Mouse (Mus musculus): ENCODE measurements at regions not wholly inside any gene's neighbourhood (a gene's known extent, or its start where the extent isn't known, plus 50 kb on each side); places are given as distances from the start of the nearest gene placed in this dataset.

GRCm38 (mm10) chr10:100685748-100686147, 95.5 kb downstream of the 1700017N19Rik start:
- DNase-seq (ENCODE audit: low read depth, low spot score), result no peak

DNA sequence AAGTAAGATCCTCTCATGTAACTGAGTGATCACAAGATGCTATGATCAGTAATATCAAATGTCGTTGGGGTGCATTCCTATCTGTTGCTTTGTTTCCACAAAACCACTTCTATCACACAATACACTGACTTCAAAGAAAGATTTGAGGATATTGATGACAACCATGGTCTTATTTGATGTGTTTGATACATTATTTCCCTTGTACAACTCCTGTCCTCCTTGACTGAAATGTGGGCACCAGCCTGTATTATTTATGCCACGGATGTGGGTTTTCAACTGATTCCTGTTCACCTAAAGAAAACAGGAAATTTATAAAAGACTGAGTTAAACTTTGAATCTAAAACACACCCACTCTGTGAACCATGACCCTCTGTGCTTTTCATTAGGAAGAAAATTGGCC, 105.7 kb downstream of the 1700017N19Rik start:
- DNase-seq (ENCODE audit: low read depth, low spot score), result no peak

DNA sequence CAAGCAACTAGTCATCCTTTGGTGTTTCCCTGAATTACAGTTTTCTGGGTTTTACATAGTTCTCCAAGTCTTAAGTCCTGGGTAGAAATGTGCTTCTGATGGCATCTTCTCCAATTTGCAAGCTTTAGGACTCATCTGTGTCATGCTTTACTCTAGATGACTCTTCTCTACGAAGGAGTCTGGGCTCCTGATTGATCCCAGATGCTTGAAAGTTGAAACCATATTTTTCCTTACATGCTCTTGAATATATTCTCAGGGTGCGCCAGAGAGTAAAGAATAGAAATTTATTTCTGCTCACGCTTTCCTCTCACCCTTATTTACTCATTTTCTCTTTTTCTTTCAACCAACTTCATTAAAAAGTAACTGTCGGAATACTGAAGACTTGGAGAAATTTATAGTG, 108.9 kb downstream of the 1700017N19Rik start:
- no peak for DNase-seq (ENCODE audit: low read depth, low spot score)

DNA sequence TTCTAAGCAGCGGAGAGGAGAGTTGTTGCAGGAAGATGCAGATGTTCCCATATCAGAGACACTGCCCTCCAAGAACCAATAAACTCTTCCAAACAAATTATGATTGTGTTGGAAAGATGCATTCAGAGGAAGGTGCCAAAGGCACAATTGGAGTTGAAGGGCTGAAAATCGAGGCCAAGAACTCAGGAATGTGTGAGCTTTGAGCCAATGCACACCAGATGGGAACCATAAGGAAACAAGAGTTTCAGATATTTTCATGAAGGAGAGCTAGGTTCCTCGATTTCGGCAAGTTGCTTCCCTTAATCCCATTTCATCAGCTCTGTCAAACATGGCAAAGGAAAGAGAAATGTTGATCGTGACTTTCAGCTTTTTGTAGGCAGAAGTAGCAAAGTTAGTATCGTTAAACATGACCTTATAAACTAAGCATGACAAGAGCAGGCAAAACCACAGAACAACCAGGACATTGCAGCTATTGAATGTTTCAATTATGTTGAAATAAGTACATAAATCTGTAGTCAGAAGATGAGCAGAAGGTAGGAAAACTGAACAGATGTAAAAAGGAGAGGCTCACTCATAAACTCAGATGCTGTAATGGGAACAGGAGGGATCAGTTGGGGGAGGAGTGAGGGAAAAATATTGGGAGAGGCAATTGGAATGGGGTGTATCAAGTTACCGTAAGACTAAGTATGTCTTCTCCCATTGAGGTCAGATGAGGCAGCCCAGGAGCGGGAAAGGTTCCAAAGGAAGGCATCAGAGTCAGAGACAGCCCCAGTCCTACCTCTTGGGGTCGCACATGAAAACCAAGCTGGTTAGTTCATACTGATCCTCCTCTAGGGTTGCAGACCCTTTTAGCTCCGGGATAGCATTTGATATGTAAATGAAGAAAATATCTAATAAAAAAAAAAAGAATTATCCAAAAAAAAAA, 110.3 kb downstream of the 1700017N19Rik start:
- no peak for DNase-seq (ENCODE audit: low read depth, low spot score)

- no peak for DNase-seq (ENCODE audit: low read depth, low spot score)
These were observed 111.7 kb downstream of the 1700017N19Rik start for GRCm38 (mm10) chr10:100701938-100702337.

DNA sequence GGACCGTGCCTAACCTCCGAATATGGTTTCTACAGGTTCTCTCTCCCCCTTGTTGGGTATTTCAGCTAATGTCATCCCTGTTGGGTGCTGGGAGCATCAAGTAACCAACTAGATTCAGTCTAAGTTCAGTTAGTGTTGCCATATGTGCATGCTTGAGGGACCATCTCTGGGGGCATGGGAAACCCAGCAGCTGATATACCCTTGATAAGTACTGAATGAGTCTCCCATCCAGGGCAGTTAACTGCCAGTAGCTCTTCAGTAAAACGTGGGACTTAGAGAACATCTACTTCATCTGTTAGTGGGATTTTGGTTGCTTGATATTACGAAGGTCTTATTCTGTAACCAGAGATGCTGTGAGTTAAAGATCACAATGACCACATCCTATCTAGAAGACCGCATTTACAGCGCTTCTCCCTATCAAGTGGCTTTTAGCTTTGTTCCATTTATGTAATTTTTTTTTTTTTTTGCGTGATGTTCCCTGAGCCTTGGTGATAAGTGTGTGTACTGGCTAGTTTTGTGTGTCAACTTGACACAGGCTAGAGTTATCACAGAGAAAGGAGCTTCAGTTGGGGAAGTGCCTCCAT, 125.9 kb downstream of the 1700017N19Rik start:
- no peak for DNase-seq (ENCODE audit: low read depth, low spot score)

- no peak for DNase-seq (ENCODE audit: low read depth, low spot score)
These were observed 128.3 kb downstream of the 1700017N19Rik start for GRCm38 (mm10) chr10:100718574-100718973.

DNA sequence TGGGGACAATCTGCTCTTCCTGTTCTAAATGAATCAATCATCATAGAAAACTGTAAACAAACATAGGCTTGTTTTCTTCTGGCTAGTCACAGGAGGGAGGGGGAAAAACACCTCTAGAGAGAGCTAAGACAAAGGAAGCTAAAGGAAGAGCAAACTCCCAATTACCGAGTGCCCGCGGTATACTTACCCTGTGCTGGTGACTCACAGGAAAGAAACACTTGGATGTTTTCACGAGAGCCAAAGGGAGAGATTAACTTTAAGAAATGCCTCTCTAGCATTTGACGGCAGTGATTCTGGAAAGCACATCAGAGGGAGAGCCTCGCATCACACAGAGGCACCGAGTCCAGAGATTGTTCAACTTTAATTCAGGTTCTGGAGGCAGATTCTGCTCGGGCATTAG, 151.0 kb downstream of the 1700017N19Rik start:
- DNase-seq (ENCODE audit: low read depth, low spot score), result no peak

DNA sequence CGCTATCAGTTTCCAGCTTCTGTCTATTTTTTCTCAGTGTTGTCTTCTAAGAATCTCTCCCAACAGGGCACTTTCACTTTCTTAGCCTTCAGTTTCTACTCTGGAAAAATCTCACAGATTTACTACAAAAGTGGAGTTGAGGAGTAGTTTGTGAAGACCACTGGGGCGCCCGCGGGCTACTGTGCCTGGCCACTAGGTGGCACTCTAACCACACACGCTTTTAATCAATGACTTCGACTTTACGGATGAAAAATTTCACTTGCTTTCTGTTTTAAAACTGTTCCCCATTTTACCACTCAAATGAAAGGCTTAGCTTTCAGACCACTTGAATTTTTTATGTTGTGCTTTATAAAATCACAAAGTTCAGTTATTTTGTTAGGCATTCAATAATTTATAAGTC, 151.8 kb downstream of the 1700017N19Rik start:
- DNase-seq (ENCODE audit: low read depth, low spot score), result peak; percentile 75

DNA sequence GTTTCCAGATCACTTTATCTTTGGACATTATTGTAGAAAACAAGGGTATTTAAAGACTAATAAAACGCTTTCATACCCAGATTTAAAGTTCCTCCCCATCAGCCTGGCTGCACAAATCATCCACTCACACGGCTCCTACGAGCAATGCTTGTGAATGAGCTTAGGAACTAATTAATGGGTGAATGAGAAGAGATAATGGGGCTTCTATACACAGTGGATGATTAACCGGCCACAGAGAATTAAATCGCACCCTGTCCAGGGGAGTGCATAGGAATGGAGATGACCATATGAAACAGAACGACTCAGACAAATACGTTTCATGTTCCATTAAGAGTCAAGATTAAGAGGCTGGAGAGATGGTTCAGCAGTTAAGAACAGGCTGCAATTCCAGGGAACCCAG, 155.9 kb downstream of the 1700017N19Rik start:
- no peak for DNase-seq (ENCODE audit: low read depth, low spot score)

DNA sequence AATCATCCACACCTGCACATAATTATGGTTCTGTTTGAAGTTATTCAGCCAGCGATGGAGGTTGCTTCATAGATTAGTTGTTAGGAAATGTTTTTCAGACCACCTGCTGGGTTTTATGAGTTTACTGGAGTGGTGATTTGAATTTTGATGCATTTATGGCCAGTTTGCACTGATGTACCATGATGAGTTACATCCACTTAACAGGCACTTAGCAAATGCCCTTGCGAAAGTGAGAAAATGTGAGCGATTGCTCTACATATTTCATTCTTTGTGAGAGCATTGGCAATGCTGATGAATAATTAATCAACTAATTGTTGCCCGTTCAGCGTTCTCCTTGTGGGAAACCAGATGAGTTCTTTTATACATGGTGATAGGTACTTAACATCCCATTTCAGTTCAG, 164.7 kb downstream of the 1700017N19Rik start:
- no peak for DNase-seq (ENCODE audit: low read depth, low spot score)

DNA sequence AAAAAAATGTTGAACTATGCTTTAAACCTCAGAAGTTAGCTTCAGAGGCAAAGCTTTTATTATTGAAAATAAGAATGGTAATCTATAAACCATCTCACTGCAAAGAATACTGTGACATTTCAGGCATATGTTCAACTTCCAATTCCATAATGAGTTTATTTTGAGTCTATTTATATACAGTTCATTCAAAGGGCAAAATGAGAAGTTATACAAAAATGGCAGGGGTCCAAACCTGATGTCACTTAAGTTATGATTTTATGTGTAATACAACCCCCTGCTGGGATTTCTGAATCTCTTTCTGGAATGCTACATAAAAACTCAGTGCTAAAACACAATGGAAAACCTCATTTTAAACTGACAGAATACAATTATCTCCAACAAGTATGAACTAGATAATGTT, 184.0 kb downstream of the 1700017N19Rik start:
- DNase-seq (ENCODE audit: low read depth, low spot score), result no peak

GRCm38 (mm10) chr10:100792166-100792565, 201.9 kb downstream of the 1700017N19Rik start:
- no peak for DNase-seq (ENCODE audit: low read depth, low spot score)

DNA sequence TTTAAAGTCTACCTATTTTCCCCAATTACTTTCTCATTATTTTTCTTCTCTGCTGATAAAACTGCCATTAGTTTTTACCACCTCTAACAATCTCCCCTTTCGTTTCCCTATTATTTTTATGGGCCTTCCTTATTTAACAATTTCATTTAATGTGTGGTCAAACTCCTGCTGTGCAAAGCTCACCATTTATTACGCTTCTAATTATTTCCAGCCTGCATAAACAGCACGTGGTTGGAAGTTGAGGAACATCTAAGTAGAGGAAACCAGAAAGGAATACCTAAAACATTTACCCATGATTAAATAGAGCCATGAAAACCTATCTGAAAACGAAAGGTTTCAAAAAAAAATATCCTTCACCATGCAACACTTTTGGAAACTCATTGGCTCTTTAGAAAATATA, 202.3 kb downstream of the 1700017N19Rik start:
- DNase-seq (ENCODE audit: low read depth, low spot score), result no peak

DNA sequence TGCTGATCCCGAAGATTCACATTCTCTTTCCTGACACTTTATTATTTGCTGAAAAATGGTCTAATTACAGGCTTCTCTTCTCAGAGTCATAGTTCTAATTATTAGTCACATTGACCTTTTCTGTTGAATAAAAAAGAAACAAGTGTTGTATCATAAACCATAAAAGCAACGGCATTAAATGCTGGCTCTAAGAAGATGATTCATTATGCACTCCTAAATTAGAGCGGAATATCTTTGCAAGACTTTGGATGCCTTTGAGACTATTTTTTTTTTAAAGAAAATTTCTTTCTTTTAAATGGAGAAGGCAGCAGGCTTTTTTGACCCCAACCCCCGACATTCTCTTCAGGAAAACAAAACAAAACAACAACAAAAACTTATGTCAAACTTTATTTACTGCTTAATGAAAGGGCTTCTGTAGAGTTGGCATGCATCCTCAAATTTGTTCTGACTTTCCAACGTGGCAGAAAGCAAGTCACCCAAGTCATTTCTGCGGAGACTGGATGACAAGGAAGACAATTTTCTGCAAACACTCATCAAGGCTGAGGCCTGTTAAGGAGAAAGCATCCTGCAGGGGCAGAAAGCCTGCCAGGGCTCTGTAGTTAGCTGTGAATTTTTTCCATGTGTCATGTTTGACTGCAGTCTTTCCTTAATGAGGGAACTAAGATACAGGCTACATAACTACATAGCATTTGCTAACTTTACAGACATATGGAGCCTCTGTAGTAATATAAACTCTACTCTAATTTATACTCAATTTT, 205.1 kb downstream of the 1700017N19Rik start:
- DNase-seq (ENCODE audit: low read depth, low spot score), result no peak

DNA sequence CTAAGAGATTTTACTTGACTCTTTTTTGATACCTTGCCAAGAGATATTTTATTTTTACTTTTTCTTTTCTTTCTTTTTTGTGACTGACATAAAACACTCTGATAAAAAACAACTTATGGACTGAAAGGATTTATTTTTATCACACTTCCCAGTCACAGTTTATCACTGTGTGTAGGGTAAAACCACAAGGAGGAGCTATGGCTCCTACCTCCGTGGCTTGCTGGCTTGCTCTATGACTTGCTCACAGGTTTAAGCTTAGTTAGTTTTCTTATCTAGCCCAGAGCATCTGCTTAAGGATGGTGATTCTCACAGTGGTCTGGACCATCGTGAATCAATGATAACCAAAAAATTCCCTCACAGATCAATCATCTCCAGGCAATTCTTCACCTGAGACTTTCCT, 221.4 kb downstream of the 1700017N19Rik start:
- DNase-seq (ENCODE audit: low read depth, low spot score), result no peak

GRCm38 (mm10) chr10:100834794-100835193, 244.5 kb downstream of the 1700017N19Rik start:
- no peak for DNase-seq (ENCODE audit: low read depth, low spot score)

DNA sequence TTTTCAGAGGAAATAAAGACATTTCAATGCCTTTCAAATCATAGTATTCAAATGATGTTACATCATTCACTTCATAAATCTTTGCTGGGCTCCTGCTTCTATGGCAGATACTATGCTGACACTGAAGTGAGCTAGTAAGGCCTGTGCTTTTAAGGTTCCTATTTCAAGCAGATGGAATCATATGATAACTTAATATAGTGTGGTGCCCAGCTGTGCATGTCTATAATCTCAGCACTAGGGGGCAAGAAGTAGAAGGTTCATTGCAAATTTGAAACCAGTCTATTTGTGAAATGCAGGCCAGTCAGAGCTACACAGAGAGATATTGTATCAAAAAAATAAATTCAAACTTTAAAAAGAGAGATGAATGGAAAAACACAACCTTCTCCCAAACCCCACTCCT, 262.9 kb downstream of the 1700017N19Rik start:
- DNase-seq (ENCODE audit: low read depth, low spot score), result peak; percentile 7

GRCm38 (mm10) chr10:100856509-100856908, 266.2 kb downstream of the 1700017N19Rik start:
- no peak for DNase-seq (ENCODE audit: low read depth, low spot score)

GRCm38 (mm10) chr10:100865501-100866181, 275.4 kb downstream of the 1700017N19Rik start:
- DNase-seq (ENCODE audit: low read depth, low spot score), result no peak

GRCm38 (mm10) chr10:100868360-100868916, 278.2 kb downstream of the 1700017N19Rik start:
- DNase-seq (ENCODE audit: low read depth, low spot score), result peak; percentile 13
